Mouse (Mus musculus) intestine, embryonic 14.5 days (tissue): ENCODE measurements around the gene Mfap5. TPM values are rescaled to one million over a fixed set of nuclear protein-coding genes. Genes with fewer than 3 reads are reported as not detected.

Experiments used
- polyA plus RNA-seq: library from polyadenylated mRNA; unstranded; fragments of >200 nt; fragmentation: Nextera tagmentation; extraction: Ambion mirVana; gene quantifications from 2 replicates; pipeline ENCODE4 v1.2.1, GENCODE M21; 2014

Mfap5 gene
- polyA plus RNA-seq, 1 experiment from 2014 or later = 4.6 TPM

Other genes starting within 250 kb of the Mfap5 start
- gene Klrg1, start 223.0 kb upstream of the Mfap5 start, polyA plus RNA-seq = not detected in 2 replicates
- 123 and 125 TPM in 2 replicates for gene M6pr, start 197.1 kb upstream of the Mfap5 start, polyA plus RNA-seq
- gene Phc1, start 165.3 kb upstream of the Mfap5 start, polyA plus RNA-seq = 17.6 and 19.8 TPM in 2 replicates
- 13.1 and 16.7 TPM in 2 replicates for gene Rimklb, start 7.1 kb upstream of the Mfap5 start, polyA plus RNA-seq
- 0.12 TPM in 1 of 2 replicates, not detected in the other for gene Aicda, start 48.0 kb downstream of the Mfap5 start, polyA plus RNA-seq
- 2.8 and 3.4 TPM in 2 replicates for gene Apobec1, start 96.6 kb downstream of the Mfap5 start, polyA plus RNA-seq
- gene Gdf3, start 104.2 kb downstream of the Mfap5 start, polyA plus RNA-seq = 0.11 TPM in 1 of 2 replicates, not detected in the other
- not detected in 2 replicates for gene Dppa3, start 120.6 kb downstream of the Mfap5 start, polyA plus RNA-seq
- 0.15 and 0.17 TPM in 2 replicates for gene Nanog, start 201.6 kb downstream of the Mfap5 start, polyA plus RNA-seq